Mouse (Mus musculus) frontal cortex, postnatal 14 days (tissue): Measurements from ENCODE around the gene Insm1.

Experiments used
- DNase-seq, 2 experiments: peaks; one replicate each; pipeline ENCODE4 v3.0.0; 2022; ENCODE audit warnings: low spot score in 2 of 2

Gene Insm1

DNA sequence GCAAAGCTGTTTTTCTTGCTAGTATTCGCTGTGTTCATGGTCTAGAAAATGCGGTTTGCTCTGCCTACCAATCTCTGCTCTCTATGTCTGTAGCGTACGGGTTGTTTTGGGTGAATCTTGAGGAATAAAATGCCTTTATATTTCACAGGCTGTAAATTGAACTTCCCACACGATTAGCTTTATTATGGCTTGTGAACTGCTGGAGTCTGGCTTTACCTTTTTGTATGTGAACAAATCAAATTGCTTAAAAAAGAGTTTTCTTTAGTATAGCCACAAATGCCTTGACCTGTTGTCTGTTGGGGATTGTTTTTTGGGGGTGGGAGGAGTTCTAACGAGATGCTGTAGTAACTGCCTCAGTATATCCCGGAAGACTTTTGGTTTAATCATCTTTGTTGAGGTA lies 2.4 kb downstream of the Insm1 start:
- DNase-seq, result no peak

DNA sequence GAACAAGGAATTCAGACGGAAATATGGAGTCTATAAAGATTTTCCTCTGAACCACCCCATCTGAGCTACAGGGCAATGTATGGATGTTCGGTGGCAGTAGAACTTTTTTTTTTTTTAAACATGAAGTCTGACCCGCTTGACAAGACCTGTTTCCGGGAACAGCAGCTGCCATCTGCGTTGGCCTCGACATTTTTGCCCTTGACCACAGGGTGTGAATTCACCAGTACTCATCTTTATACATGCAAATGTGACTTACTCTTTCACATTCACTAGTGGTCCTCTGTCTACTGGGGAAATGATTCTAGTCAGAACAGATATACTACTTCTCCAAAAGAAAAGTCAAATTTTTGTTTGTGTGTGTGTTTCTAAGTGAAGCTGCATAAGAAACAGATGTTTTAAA lies 4.1 kb downstream of the Insm1 start:
- DNase-seq, result no peak

DNA sequence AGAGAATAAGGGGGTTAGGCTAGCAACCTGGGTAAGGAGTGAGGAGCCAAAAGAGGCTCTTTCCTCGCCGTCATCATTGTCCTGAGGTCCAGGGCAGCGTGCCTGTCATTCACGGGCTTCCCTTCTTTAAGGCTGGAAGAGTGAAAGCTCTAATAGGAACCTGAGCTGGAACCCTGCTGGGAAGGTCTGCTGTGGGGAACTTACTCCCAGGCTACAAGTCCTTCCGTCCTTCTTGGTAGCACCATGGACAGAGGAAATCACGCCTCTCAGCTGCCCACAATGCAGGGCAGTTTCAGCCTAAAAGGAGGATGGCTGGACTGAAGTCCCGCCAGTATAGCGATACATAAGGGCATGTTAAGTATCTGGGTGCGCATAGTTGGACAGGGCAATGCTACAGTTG lies 4.8 kb downstream of the Insm1 start:
- DNase-seq, result no peak

DNA sequence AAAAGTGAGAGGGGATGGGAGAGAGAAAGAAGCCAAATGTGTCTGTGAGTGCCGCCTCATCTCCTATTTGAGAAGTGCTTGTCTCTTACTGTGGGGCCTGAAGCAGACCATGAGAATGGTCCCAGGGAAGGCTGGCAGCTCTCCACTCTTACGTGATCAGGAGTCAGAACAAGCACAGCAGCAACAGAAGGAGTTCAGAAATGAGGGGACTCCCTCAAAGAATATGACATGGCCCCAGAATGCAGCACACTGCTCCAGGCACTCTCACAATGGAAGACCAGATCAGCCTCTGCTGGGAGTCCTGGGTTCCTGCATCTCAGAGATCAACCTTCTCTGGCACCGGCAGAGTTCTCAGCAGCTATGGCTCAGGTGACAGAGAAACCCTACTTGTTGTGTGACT lies 5.9 kb downstream of the Insm1 start:
- no peak for DNase-seq

DNA sequence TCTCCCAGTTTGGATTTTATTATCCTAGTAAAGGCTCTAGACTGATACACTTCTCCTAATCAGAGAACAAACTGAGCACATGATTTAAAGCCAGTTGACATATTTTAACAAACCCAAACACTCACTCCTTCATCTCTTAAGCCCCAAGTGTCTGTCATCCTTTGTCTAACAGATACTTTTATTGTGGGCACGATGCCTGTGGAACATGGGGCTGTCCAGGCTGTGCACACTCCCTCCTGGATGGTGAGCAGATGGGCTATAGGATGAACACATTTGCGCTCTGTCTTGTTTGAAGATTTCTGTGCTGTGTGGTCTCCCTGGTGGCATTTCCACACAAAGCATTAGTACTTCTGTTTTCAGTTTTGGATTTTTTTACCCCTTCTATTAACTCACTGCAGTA lies 6.7 kb downstream of the Insm1 start:
- DNase-seq, result no peak

DNA sequence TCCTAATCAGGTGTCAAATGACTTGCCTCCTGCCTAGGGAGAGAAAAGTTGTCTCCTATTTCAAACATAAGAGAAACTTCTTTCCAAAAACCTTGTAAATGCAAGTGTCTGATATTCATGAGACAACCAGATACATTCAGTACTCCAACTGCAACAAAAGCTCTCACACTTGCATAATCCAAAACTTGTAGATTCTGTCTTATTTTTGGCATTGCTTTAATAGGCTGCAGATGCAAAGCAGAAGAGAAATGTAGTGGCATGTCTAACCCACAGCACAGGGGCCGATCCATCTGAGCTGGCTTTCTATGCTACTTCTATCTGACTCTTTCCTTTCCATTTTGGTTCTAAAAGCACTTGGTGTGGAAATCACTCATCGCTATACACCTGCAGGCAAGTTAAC lies 9.8 kb downstream of the Insm1 start:
- DNase-seq, result no peak

DNA sequence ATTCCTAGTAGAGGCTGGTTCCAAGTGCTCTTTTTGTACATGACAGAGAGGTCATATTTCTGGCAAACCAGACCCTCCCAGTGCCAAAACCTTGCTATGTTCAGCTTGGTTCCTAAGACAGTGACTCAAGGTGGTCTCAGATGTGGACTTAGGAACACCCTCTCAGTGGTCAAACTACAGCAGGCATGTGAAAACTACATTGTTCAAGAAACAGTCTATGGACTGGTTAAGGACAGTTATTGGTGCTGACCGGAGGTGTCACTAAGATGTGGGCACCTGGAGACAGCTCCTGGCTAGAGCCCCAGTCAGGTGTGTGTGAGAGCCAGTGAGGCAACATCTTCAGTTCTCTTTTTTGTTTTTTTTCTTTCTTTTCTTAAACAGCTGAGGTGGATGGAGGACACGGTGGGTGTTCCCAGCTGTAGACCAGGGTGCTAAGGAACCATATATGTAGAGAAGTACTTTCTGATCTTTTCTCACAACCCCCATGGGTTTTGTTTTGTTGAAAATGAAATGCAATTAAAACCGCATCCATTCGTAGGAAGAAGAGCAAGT lies 17.6 kb downstream of the Insm1 start:
- DNase-seq, result no peak

DNA sequence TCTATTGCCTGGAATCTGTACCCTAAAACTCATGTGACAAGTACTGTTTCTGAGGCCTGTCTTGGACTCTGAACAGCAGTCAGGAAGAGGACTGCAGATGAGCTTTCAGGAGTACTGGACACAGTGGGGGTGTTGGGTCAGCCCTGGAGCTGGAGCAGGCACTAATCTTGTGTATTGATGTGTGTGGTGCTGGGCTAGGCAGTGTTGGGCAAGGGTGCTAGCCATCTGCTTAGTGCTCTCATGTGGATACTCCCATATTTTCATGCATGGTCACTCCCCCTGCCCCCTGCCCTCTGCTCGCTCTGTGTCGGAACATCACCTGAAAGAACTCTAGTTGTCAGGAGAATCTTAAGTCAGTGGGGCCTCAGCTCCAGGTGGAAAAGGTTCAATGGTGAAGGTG lies 22.3 kb downstream of the Insm1 start:
- DNase-seq, result no peak

DNA sequence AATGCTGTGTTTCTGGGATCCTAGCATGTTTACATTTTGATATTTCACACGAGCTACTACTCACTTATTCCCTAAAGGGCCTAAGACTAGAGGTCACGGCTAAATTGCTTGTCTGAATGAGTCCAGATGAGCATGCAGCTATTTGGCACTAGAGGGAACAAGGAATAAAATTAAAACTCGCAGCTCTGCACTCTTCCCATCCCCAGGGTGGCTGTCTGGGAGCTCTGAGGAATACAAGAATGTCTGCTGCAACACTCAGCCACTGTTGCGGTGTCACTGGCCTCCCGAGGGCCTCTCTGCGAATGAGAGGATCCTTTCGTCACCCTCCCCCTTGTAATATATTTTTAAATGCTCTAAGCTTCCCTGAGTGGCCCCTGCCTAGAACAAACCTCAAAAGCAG lies 23.7 kb downstream of the Insm1 start:
- no peak for DNase-seq

DNA sequence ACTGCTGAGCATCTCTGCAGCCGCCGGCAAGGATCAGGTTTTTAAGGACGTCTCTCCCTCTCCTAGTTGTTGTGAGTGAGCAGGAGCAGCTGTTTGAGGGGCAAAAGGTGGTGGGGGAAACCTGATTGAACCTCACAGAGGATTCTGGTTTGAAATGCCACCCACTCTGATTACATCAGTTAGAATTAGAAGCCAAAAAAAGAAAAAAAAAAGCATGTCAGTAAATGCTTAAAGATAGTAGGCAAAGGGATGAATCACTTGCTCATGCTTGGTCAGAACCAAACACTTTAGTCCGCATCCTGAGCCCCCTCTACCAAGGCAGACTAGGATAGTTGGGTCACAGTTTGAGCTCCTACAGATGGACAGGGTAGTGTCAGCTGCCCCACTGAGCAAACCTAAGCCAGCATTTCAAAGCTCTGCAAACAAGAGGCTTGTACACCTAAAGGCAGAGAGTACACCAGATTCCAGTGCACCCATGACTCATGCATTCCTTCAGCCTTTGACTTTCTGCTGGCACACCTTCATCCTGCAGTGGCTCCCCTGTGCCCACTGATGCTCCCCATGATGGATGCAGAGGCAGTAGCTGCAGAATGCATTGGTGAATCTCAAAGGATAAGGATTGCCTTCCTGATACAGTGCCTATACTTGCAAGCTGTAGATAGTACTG lies 24.8 kb downstream of the Insm1 start:
- no peak for DNase-seq

DNA sequence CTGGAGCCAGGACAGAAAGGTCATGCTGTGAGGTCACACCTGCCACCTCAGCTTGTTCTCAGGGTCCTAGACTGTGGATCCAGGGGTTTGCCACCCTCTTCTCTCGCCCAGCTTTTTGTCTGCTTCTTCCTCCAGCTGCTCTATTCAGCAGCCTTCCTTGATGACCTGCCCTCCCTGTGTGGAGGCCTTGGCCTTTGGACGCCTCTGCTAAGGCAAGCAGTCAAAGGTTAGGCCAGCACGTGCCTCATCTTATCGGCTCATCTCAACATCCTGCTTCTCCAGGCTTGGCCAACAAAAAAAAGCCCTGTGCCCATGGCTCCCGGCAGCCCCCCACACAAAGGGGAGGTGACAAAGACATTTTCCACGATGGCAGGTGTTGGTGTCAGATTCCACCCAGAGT lies 25.9 kb downstream of the Insm1 start:
- no peak for DNase-seq

DNA sequence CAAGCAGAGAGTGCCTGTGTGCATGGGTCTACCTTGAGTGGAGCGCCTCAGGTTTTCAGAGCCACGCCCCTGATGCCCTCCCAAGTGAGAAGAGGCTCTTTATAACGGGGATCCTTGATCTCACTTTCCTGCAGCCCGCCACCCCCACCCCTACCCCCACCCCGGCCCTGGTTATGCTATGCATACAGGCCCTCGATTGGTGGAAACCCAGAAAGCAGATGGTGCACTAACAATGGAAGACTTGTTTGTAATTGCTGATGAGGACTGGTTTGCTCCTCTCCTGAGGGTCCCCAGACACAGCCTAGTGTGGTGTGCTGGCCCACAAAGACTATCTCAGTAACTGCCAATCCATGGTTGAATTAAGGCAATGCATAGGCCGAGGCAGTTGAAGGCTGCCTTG lies 27.3 kb downstream of the Insm1 start:
- DNase-seq, result no peak

DNA sequence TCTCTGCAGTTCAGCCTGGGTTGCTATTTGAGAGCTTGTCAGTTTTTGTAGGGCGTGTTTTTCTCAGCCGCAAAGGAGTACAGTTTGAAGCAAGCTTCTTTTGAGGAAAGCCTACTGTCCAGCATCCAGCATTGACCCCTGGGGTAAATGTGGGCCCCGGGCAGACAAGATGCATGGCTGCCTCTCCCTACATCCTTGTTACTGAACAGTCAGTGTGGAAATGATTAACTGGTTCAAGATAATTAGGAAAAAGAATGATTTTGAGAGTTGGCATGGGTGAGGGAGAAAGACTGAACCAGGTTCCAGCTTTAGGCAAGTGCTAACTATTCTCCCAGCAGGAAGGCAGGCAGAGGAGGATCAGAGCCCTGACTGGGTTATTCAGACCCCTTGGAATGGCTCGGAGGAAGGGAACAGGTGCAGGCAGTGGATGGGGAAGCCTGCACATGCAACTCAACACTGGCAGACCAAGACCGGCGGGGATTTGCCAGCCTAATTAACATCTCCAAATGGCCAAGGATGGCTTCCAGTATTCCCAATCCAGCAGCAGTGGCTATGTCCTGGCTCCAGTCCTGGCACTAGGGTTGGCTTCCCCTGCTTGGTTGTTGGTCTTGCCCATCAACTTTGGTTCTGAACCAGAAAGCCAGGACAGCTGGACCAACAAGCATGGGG lies 28.6 kb downstream of the Insm1 start:
- no peak for DNase-seq

DNA sequence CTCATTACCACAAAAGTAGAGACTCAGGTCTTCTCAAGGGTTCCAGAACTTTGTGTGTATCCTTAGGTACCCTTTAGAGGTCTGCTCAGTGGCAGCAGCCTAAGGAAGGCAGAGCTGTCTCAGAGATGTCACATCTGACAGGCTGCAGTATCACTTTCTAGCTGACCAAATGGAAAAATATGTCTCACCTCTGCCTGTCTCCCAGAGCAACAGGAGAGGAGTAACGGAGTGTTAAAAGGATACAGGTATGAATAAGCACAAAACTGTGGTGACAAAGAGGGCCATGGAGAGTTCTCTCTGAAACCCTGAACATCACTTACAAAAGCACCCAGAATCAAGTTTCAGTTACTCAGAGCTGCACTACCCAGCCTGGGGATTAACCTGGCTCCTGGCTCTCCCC lies 32.7 kb downstream of the Insm1 start:
- no peak for DNase-seq

DNA sequence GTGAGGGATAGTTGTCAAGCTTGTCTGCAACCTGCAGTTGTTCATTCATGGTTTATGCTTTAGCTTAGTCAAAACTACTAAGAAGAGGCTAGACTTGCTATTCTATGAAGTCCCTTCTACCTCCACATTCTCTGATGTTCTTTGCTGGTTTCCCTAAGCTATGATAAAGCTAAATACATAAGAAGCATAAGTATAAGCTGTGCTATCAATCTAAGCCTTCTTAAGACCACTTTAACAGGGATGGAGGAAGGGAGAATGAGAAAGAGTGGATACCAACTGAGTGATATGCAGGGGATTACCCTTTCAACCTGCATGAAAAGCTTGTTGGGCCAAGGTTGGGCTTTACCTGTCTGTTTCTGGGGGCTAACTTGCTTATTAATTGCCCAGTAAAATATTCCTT lies 33.9 kb downstream of the Insm1 start:
- DNase-seq, result no peak

DNA sequence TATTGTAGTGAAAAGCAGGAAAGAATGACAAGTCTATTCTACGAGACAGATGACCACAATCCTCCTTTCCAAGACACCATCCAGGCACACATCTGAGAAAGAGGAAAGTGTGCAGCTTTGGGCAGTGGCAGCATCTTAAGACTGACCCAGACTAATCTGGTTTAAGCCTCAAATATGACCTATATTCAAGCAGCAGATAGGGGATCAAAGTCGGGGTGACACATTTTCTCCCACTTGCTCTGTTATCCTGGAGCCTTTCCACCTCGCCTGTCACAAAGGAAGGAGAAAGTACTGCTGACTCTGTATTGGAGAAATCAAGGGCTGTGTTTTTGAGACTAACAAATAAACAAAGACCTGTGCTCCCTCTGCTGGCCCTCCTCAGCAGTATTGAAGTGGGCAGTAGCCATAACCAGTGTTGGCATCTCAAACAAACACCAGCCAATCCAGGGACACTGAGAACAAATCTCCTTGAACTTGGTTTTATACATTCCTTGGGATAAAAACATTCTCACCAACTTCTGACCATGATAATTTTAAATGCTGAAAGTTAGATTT lies 34.7 kb downstream of the Insm1 start:
- no peak for DNase-seq

DNA sequence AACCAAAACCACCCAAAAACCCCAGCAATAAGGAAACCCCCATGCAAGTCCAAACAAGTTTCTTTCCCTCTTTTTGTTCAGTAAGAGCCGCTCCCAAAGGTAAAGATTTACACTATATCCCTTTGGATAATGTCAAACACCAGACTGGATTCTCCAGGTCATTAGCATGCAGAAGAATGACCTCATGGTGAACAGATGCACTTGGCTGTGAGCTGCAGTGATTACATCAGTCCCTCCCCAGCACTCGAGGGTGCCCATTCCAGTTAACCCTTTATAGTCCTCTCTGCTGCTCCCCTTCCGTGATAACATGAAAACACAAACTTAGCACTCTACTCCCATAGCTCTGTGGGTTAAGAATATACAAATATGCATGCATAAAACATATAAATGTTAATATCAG lies 35.3 kb downstream of the Insm1 start:
- no peak for DNase-seq

DNA sequence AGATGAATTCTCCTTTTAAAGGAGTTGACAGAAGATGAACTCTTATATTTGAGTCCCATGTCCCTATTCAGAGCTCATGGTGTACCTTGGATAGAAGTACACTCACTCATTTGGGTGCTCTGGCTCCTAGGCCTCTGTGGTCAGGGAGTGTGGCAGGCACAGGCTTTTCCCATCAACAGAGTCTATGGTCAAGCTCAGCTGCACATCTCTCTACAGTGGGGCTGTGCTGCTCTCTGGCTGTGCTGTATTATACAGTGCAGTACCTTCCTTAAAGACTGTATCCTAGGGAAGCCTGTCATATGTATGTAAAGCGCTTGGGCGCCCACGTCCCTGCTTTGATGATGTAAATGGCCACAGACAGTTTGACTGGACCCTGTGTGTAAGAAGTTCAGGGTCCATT lies 35.9 kb downstream of the Insm1 start:
- DNase-seq, result no peak

DNA sequence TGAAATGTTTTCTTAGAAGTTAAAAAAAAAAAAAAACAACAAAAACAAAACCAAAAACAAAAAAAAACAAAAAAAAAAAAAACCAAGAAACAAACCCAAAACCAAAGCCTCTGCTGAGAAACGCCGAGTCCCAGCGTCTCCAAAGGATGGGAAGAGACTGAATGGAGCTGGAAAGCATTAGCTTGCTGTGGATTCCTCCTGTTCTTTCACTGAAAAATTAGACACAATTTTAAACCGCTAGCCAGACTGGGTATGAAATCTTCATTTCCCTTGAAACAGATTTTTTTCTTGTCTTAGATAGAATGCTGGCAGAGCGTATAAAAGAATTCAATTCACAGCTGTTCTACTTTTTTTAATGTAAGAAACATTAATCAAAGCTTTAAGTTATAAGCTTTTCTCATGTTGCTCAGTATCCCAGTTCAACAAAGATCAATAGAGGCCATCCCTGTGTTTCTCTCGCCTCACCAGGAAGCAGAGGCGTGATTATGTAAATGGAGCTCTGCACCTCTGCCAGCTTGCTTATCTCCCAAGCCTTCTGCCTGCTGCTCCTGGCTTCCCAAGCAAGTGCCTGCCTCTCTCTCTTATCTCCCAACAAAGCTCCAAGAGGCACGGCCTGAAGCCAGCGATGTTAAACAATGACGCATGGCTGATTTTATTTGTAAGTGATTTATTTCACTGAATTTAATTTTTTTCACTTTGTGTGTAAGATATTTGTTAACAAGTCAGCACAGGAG lies 37.2 kb downstream of the Insm1 start:
- no peak for DNase-seq

DNA sequence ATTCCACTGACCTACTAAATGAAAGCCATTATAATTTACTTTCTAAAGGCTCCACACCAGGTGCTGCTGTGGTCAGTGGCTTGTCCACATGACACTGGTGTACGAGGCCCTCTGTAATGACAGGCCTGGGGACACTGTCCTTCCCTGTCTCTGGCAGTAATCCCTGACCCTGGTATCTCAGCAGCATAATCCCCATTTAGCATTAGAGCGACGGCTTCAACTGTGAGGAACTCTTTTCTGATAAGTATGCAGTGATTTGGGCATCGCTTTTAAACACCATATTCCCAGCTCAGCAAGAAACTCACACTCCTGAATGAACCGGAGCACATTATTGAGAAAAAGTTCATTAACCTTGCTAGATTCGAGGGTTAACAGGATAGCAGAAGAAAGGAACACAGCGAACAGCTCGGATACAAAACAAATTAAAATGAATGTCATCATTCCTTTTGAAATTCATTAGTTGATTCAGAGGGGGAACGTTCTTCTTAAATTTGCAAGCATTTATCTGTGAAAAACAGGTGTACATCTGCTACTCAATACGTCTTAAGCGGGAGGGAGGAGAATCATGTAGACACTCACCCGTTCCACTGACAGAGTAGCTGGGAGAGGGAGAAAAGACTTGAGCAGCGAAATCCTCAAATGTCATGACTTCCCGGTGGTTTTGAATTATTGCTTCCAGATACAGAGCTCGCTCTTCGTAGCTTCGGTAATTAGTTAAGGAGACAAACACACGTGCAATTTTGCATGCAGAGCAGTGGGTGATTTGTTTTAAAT lies 38.3 kb downstream of the Insm1 start:
- no peak for DNase-seq

DNA sequence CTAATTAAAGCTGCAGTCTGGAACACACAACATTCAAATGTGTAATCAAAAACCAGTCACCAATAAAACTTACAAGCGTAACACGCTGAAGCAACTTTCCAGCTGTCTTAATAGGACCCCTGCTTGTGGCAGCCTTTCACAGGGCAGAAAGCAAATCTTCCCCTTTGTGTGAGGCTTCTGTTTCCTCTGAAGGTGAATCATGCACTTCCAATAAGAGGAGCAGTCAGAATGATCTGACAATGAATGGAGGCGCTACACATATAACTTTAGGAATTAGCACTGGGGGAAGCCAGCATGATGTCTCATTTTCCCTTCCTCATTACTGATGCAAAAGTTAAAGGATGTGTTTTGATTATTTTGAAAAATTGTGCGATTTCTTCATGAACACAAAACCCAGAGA lies 39.4 kb downstream of the Insm1 start:
- DNase-seq, result no peak

DNA sequence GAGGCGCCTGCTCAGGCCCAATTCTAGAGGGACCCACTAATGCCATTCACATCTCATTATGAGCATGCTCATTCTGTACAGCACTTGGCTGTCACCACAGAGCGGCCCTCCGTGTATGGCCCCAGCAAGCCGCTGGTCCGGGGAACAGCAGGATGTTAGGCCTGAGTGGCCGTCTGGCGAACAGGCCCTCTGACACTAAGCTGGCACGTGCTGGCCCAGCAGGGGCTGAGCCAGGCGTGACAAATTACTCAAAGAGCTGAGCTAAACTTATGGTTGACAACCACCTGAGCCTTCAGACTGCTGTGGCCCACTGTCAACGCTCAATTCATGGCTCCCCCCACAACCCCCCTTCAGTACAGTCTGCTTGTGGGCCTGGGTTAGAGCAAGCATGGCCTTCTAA lies 40.5 kb downstream of the Insm1 start:
- DNase-seq, result peak in 1 of 2 experiments; percentile 17
